Mouse (Mus musculus): ENCODE results near the gene Arhgef10l.

Gene Arhgef10l

GRCm38 (mm10) chr4:140535323-140535722 lies 130.5 kb downstream of the Arhgef10l start:
- DNase-seq (ENCODE audit: low read depth in 2 of 2, low spot score in 2 of 2) = no peak

GRCm38 (mm10) chr4:140532270-140532669 lies 133.5 kb downstream of the Arhgef10l start:
- DNase-seq (ENCODE audit: low read depth in 2 of 2, low spot score in 2 of 2) = no peak

GRCm38 (mm10) chr4:140531024-140531423 lies 134.8 kb downstream of the Arhgef10l start:
- DNase-seq (ENCODE audit: low read depth in 2 of 2, low spot score in 2 of 2) = no peak

- DNase-seq (ENCODE audit: low read depth in 2 of 2, low spot score in 2 of 2) = no peak
These were observed 136.1 kb downstream of the Arhgef10l start for GRCm38 (mm10) chr4:140529735-140530134.

GRCm38 (mm10) chr4:140528443-140528842 lies 137.4 kb downstream of the Arhgef10l start:
- DNase-seq (ENCODE audit: low read depth in 2 of 2, low spot score in 2 of 2) = no peak

- no peak for DNase-seq (ENCODE audit: low read depth in 2 of 2, low spot score in 2 of 2)
These were observed 140.1 kb downstream of the Arhgef10l start for GRCm38 (mm10) chr4:140525674-140526177.

GRCm38 (mm10) chr4:140524927-140525326 lies 140.9 kb downstream of the Arhgef10l start:
- no peak for DNase-seq (ENCODE audit: low read depth in 2 of 2, low spot score in 2 of 2)

- no peak for DNase-seq (ENCODE audit: low read depth in 2 of 2, low spot score in 2 of 2)
These were observed 142.9 kb downstream of the Arhgef10l start for GRCm38 (mm10) chr4:140522873-140523272.

GRCm38 (mm10) chr4:140520719-140521118 lies 145.1 kb downstream of the Arhgef10l start:
- DNase-seq (ENCODE audit: low read depth in 2 of 2, low spot score in 2 of 2) = no peak

- no peak for DNase-seq (ENCODE audit: low read depth in 2 of 2, low spot score in 2 of 2)
These were observed 152.0 kb downstream of the Arhgef10l start for GRCm38 (mm10) chr4:140513797-140514196.

- DNase-seq (ENCODE audit: low read depth in 2 of 2, low spot score in 2 of 2) = no peak
These were observed 156.0 kb downstream of the Arhgef10l start for GRCm38 (mm10) chr4:140509856-140510255.

GRCm38 (mm10) chr4:140507172-140507714 lies 158.6 kb downstream of the Arhgef10l start:
- DNase-seq (ENCODE audit: low read depth in 2 of 2, low spot score in 2 of 2) = no peak

GRCm38 (mm10) chr4:140505608-140506002 lies 160.2 kb downstream of the Arhgef10l start:
- DNase-seq (ENCODE audit: low read depth in 2 of 2, low spot score in 2 of 2) = no peak

- DNase-seq (ENCODE audit: low read depth in 2 of 2, low spot score in 2 of 2) = no peak
These were observed 160.7 kb downstream of the Arhgef10l start for GRCm38 (mm10) chr4:140504921-140505607.

GRCm38 (mm10) chr4:140504067-140504913 lies 161.5 kb downstream of the Arhgef10l start:
- no peak for DNase-seq (ENCODE audit: low read depth in 2 of 2, low spot score in 2 of 2)

- no peak for DNase-seq (ENCODE audit: low read depth in 2 of 2, low spot score in 2 of 2)
These were observed 165.0 kb downstream of the Arhgef10l start for GRCm38 (mm10) chr4:140500766-140501165.

- DNase-seq (ENCODE audit: low read depth in 2 of 2, low spot score in 2 of 2) = no peak
These were observed 166.2 kb downstream of the Arhgef10l start for GRCm38 (mm10) chr4:140499571-140499970.

- DNase-seq (ENCODE audit: low read depth in 2 of 2, low spot score in 2 of 2) = no peak
These were observed 168.6 kb downstream of the Arhgef10l start for GRCm38 (mm10) chr4:140497169-140497568.

GRCm38 (mm10) chr4:140491555-140491954 lies 174.3 kb downstream of the Arhgef10l start:
- DNase-seq (ENCODE audit: low read depth in 2 of 2, low spot score in 2 of 2) = no peak

- no peak for DNase-seq (ENCODE audit: low read depth in 2 of 2, low spot score in 2 of 2)
These were observed 180.4 kb downstream of the Arhgef10l start for GRCm38 (mm10) chr4:140485442-140485841.

GRCm38 (mm10) chr4:140483134-140483533 lies 182.7 kb downstream of the Arhgef10l start:
- no peak for DNase-seq (ENCODE audit: low read depth in 2 of 2, low spot score in 2 of 2)
